Mouse (Mus musculus) stomach, postnatal 0 days (tissue): ENCODE measurements around the gene Terf2.
"Not testable (repeated sequence)": the region's sequence is repeated elsewhere in the genome, so short reads cannot be mapped to it uniquely, and the experiment has no call there.

Experiments
- CTCF ChIP-seq: IDR thresholded peaks from 2 replicates; pipeline ENCODE4 v1.5.1; 2016; ENCODE audit warnings: antibody characterized with exemption, low read depth, mild to moderate bottlenecking, moderate library complexity
- EP300 ChIP-seq: optimal IDR thresholded peaks from 2 replicates; pipeline ENCODE3; 2016; ENCODE audit warnings: antibody characterized with exemption

- TF ChIP-seq EP300, CTCF: not testable (repeated sequence)
Measured at GRCm38 (mm10) chr8:107108089-107108488, 11.7 kb upstream of the Terf2 start.
